Mouse (Mus musculus): Measurements from ENCODE around the gene Gcg. TPM values are rescaled to one million over a fixed set of nuclear protein-coding genes. Genes with fewer than 3 reads are reported as not detected.

Gene Gcg
- total and polyA plus RNA-seq, 3 experiments, result not detected

DNA sequence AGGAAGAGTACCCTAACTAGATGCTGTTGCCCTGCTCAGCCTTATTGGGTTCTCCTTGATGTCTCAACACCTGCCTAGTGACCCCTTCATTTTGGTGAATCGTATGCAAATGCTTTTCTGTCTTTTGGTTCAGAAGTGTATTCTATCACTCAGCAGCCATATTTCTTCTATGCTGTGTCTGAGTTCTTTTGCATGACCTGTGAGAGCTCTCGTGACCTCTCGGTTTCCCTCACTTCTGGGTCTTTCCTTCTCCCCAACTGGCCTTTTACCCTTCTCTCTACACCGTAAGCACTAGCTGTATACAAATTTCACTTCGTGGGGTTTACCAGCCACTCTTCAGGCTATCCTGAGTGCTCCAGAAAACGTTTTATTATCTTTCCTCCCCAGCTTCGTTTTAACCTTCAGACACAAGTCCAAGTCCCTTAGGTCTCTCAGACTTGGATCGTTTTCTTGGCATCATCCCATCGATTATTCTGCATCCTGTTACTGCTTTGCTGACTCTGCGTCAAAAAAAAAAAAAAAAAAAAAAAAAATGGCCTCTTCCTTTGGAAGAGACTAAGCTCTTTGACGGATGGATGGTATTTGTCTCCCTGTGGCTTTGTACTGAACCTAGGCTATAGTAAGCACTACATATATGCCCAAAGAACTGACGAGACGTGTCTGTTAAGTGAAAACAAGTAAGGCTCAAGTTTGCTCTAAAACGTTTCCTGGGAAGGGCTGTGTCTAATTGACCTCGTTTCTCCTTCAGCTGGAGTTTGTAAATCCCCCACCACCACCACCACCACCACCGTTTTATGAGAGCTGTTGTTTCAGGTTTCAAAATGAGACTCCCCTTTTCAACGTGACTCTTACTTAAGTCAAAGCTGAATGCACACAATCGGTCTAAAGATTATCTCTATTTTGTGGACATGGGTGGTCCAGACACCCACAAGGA is 23.9 kb downstream of the Gcg start:
- DNase-seq, result no peak

DNA sequence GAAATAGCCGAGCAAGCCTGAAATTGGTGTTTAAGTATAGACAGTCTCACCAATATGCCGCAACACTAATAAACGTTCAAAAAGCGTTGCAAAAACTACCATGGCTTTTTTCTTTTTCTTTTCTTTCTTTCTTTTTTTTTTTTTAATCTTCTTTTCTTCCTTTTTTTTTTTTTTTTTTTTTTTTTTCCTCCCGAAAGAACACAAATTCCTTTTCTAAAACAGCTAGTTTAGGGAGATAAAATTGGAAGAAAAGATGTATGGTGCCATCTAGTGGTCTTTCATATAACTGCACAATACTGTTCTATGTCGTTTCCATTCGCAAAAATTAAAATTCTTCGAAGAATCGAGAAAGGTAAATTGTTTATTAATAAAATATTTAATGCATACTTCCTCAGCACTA is 25.4 kb downstream of the Gcg start:
- DNase-seq, result no peak

DNA sequence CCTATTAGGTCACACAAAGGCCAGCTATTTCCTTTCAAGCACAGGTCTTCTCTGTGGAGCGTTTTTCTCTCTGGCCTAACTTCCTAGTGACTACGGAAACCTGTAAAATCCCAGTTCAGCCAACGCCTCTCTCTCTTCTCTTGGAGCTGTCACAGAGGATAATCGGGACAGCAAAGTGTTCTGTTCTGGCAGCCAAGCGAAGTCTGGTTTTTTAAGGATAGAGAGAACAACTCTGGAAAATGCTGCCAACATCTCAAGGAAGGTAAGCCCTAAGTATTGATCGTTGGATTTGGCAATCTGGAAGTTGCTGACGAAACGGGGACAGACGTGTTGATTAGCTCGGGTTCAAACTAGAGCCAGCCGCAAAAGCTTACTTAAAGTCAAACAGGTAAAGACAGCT is 28.5 kb downstream of the Gcg start:
- DNase-seq, result no peak

DNA sequence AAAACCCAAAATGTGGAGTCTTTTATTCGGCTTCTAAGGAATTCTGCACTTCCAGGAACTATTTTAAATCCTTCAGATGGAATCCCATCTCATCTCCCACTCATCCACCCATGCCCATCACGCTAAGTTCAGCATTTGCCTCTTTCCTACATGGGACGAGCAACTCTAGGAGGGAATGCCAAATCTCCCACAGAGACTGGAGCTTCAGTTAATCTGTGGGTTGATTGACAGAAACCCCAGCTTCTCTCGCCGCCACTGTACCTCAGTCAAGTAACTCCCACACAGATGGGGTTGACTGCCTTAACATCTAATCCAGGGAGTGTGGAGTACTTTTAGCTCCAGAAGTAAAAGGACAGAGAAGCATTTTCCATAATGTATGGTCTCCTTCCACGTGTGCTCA is 29.4 kb downstream of the Gcg start:
- DNase-seq, result no peak

DNA sequence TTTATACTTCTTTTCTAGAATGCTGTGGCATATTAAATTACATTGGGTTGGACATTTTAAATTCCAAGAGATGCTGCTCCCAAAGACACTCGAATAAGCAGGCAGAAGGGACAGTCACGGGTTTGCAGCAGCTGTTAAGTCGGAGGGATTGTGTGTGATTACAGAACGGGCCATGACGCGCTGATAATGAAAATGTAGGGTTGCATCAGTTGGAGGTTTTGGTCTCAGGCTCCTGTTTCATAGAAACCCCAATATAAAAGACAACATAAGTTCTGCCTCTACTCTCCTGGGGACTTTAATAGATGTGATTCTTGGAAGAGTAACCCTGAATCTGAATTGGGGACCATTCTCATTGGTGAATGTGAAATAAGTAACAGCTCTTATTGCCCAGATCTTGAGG is 33.1 kb downstream of the Gcg start:
- DNase-seq, result no peak

DNA sequence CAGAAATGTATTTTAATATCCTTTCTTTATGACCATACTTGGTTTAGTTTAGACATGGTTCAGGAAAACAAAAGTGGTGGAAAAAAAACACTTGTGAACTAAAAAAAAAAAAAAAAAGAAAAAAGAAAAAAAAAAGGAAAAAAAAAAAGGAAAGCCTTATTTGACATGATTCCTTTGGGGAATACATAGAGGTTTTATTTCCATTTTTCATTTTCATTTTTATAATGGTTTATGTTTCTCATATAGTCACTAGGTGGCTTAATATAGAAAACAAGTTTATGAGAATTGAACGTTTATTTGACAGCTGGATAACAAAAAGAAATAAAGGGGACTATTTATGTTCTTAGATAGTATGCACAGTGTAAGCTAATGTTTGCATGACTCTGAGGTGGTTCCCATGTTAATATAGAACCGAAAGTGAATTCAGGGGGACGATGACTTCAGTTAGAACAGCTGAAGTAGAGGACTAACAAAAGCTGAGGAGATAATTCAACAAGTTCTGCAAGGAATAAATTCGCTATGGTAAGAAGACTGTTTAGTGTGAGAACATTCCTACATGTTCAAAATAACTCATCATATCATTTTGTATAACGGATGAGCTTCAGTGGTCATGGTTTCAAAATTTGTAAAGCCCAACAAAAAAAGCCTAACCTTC is 33.6 kb downstream of the Gcg start:
- no peak for DNase-seq

DNA sequence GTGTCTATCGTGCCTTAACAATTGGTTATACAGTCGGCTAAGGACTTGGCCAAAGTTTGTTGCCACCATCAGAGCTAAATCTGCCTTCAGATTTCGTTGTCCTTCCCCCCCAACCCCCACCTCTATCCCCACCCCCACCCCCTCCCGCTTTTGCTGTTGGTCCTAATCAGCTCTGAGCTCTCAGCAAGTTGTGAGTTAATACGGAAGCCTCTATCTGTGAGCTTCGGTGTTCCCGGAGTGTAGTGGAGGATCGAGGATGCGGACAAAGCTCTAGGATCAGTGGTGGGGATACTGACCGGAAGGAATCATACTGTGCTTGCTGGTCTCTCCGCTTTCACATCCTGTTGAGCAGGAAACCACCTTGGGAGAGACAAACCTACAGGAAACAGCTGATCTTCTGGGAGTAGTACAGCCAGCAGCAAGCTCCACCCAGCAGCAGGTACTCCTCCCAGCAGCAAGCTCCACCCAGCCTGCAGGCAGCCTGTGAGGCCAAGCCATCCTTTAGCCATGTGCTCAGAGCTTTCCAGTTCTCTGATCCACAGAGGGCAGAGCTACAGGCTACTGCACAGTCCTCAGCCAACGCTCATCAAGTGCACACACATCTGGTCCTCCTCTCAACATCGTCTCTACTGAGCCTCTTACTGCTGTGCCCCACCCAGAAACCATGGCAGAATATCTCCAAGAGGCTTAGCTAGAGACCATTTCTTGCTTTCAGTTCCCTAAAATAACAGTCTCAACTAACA is 42.5 kb downstream of the Gcg start:
- peak; percentile 3 for DNase-seq

DNA sequence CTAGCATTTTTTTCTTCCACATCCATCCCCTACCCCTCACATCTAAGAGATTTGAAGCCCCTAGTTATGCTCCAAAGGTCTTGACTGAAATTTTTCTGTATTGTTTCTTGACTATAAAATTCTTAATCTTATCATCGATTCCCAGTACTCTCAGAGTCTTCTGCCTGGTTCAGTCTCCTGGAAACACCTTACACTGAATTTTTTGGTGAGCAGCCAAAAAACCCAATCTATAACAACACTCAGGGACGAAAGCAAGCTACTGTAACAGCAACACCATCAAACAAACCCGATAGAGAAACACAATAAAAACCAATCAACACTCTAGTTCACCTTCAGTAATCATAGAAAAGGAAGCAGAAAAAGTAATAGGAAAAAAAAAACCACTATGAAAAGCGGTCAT is 43.4 kb downstream of the Gcg start:
- no peak for DNase-seq

DNA sequence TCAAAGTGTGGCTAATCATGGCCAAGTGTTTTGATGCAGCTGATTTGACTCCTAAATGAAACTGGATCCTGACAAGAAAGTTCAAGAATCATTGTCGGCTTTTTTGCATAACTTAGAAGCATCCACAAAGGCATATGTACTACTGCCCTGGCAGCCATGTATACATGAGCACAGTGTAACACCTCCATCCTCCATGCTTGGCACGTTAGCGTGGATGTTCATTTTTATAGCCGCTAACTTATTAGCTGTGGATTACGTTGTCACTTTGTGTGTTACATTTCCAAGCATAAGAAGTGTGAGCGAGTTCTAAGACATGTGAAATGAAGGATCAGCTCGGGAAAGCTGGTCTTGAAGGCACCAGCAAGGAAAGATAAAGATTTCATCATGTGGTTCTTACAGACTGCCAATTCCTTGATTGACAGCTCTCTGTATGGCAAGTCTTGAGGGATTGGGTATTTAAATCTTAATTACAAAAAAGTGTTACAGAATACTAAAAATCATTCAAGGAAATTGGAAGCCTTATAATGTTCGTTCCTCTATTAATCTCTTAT is 52.1 kb downstream of the Gcg start:
- DNase-seq, result no peak

DNA sequence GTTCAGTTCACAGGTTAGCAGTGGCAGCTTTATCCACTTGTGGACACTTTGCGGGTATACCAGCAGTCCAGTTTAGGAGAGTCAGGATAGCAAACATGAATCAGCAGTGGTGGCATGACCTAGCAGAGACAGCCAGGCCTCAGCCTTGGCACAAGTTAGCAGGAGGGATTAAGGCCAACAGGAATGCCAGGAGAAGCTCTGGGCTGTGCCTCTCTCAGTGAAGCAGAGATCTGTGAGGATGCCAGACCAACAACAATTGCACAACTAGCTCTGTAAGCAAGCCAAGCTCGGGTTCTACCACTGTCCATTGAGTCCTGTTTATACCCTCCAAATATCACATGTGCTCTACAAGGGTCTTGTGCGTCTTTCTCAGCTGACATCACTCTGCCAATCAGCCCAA is 57.5 kb downstream of the Gcg start:
- peak; percentile 48 for DNase-seq

Other genes starting within 250 kb of the Gcg start
- 1 to 10 TPM; 3.1 to 3.5 TPM for gene Dpp4, start 71.4 kb downstream of the Gcg start, total RNA-seq (2021)
- gene Dpp4, start 71.4 kb downstream of the Gcg start, polyA plus RNA-seq (2012; rRNA removed), result 0.31 and 0.35 TPM in 2 replicates
- gene Fap, start 90.4 kb upstream of the Gcg start, total RNA-seq (2021), result 1 to 10 TPM; 2.3 to 2.9 TPM
- gene Fap, start 90.4 kb upstream of the Gcg start, polyA plus RNA-seq (2012; rRNA removed), result 0.18 and 0.64 TPM in 2 replicates
- gene Ifih1, start 162.6 kb upstream of the Gcg start, total RNA-seq (2021), result 10 to 100 TPM; 11.1 to 13.3 TPM
- 16.3 and 21.3 TPM in 2 replicates for gene Ifih1, start 162.6 kb upstream of the Gcg start, polyA plus RNA-seq (2012; rRNA removed)
- gene Gca, start 180.6 kb upstream of the Gcg start, total RNA-seq (2021), result 1 to 10 TPM; 3.7 to 3.8 TPM
- gene Gca, start 180.6 kb upstream of the Gcg start, polyA plus RNA-seq (2012; rRNA removed), result 1.7 TPM in 2 replicates